ENCODE assay signal across 8 mouse cellular contexts in genomic region chr13:28959458-28959978, GRCm38 (mm10). TPM values are rescaled to one million over a fixed set of nuclear protein-coding genes. Genes with fewer than 3 reads are reported as not detected.
DNase-seq lines count a peak whose midpoint lies in the region; ATAC-seq lines count a peak whose summit lies in the region.

No protein-coding gene starts in this region.

- peak overlapping the region; percentile 72 for H3K9ac ChIP-seq in intestine, embryonic 14.5 days (ENCODE audit: low read length)

- peak overlapping the region; percentile 94 for H3K27ac ChIP-seq in intestine, embryonic 14.5 days (ENCODE audit: low read depth)

- peak; percentile 89 for DNase-seq in adrenal gland, postnatal 10 days
- DNase-seq in embryo, embryonic 9.5 days (ENCODE audit: extremely low spot score) = peak; percentile 85
- DNase-seq in gastrocnemius, postnatal 36 days = peak; percentile 75
- DNase-seq in intestine, embryonic 14.5 days (ENCODE audit: low spot score) = peak; percentile 91
- peak; percentile 84 to 85 for DNase-seq in left cerebral cortex, postnatal 25 days (ENCODE audit: low spot score in 2 of 2)
- peak; percentile 85 for DNase-seq in right cerebral cortex, postnatal 14 days
- peak; percentile 47 for DNase-seq in urinary bladder, postnatal 10 days (ENCODE audit: low spot score)

- H3K9me3 ChIP-seq in intestine, embryonic 14.5 days (ENCODE audit: control insufficient read depth, low read length) = no peaks in the 10 kb centered on the region

- intact Hi-C loops in gastrocnemius, postnatal 36 days (cut with DNase I) = loop anchor here (2.0 kb wide), 1 partner anchor 875 kb away; no protein-coding TSS in a partner anchor
- intact Hi-C loops in left cerebral cortex, postnatal 25 days (cut with DNase I) = loop anchor here (2.0 to 5.0 kb wide), 4 partner anchors 57 to 645 kb away; no protein-coding TSS in a partner anchor

- H3K4me3 ChIP-seq in intestine, embryonic 14.5 days (ENCODE audit: low read depth, low read length) = peak overlapping the region; percentile 51

- ATAC-seq in intestine, embryonic 14.5 days (replicated peaks; ENCODE audit: low FRiP score, low TSS enrichment, low read depth) = peak; percentile 74
- peak; percentile 85 for ATAC-seq in megakaryocyte-erythroid progenitor cell, adult 5-6 weeks (replicated peaks; ENCODE audit: low FRiP score, low TSS enrichment, poor library complexity, severe bottlenecking)

- 1% methylated on average over 30 of the region's 31 CpGs for WGBS in intestine, embryonic 14.5 days

- H3K27me3 ChIP-seq in intestine, embryonic 14.5 days (replicated peaks; ENCODE audit: control insufficient read depth, insufficient read depth, low read length) = no peaks in the 10 kb centered on the region

- H3K4me1 ChIP-seq in intestine, embryonic 14.5 days (replicated peaks; ENCODE audit: control insufficient read depth, insufficient read depth, low read length) = no peaks in the 10 kb centered on the region

- H3K4me2 ChIP-seq in intestine, embryonic 14.5 days (ENCODE audit: low read length) = peak overlapping the region; percentile 98

- H3K36me3 ChIP-seq in intestine, embryonic 14.5 days (ENCODE audit: control insufficient read depth, insufficient read depth, low read length) = no peaks in the 10 kb centered on the region

RNA-seq across cellular contexts. Expression of gene Sox4, which starts 6.0 kb away (rescaled TPM):
- total RNA-seq in adrenal gland, postnatal 10 days (2021) = 10 to 100 TPM; 23.4 to 42.3 TPM
- total RNA-seq in gastrocnemius, postnatal 36 days (2021) = 1 to 10 TPM; 4.1 to 4.3 TPM
- polyA plus RNA-seq in intestine, embryonic 14.5 days (2014; fragmentation: Nextera tagmentation; extraction: Ambion mirVana) = 55.3 and 59.3 TPM in 2 replicates
- 10 to 100 TPM; 24.3 to 24.5 TPM for total RNA-seq in left cerebral cortex, postnatal 25 days (2021)
- 15.1 and 20.3 TPM in 2 replicates for total RNA-seq in megakaryocyte-erythroid progenitor cell, adult 5-6 weeks (2014; fragmentation: Nextera tagmentation)
- total RNA-seq in megakaryocyte-erythroid progenitor cell, adult 5-6 weeks (2017) = 22.7 and 49.7 TPM in 2 replicates

Comparison
In these comparisons a context has a peak if more than half of its experiments do, and no peak if none do; other contexts are left out.
1. Peak in every context shown above with its lines: DNase-seq, ATAC-seq, H3K4me3 ChIP-seq and H3K27ac ChIP-seq.